Mouse (Mus musculus): Measurements from ENCODE around the gene Ripk1. TPM values are rescaled to one million over a fixed set of nuclear protein-coding genes. Genes with fewer than 3 reads are reported as not detected.

Ripk1 gene
- total RNA-seq (2021) (1 to 10 TPM; 7.0 to 7.4 TPM), polyA plus RNA-seq (2012; rRNA removed) (2.0 and 3.5 TPM in 2 replicates)
- long read RNA-seq, transcript Ripk1-201 (11 exons, 3,266 nt) = major isoform, 10 of 12 reads
- long read RNA-seq, partial matches to known transcripts = 0 of 12 reads
- long read RNA-seq, other reads (novel, unspliced or antisense) = 2 of 12 reads

- peak within 1 kb of the TSS; percentile 83 for H3K4me3 ChIP-seq
- intact Hi-C loops (cut with DNase I) = loop anchor here (1.0 kb wide), 1 partner anchor 32 kb away; no protein-coding TSS in a partner anchor
- WGBS = under 1% methylated on average over 92 of the region's 92 CpGs
These were observed at the start of gene Ripk1, which contains the start of gene Serpinb6a for GRCm38 (mm10) chr13:34002058-34003006. Gene Ripk1 (plus strand): TSS chr13:34002363. Gene Serpinb6a (minus strand): TSS chr13:34002794.

GRCm38 (mm10) chr13:33952947-33953346, 49.2 kb upstream of the Ripk1 start:
- Histone ChIP-seq H3K4me3 (no peak overlapping the region), H3K79me2 (replicated peaks; ENCODE audit: control insufficient read depth, insufficient read depth, low read length) (no peaks in the 10 kb centered on the region), H3K9ac (ENCODE audit: low read depth, low read length) (no peak overlapping the region), H3K4me1 (ENCODE audit: control insufficient read depth, insufficient read depth, low read length) (peaks cover 2% of the 10 kb centered on the region), H3K27me3 (ENCODE audit: control insufficient read depth, insufficient read depth, low read length) (no peaks in the 10 kb centered on the region), H3K27ac (no peak overlapping the region), H3K36me3 (ENCODE audit: control insufficient read depth, insufficient read depth, low read length) (no peaks in the 10 kb centered on the region)
- intact Hi-C loops (cut with DNase I) = no loop called here
- TF ChIP-seq EP300 (IDR thresholded peaks at IDR 0.05; ENCODE audit: insufficient read depth, low read depth, low read length) (no peak), CTCF (IDR thresholded peaks at IDR 0.05) (no peak), POLR2A (IDR thresholded peaks at IDR 0.05; ENCODE audit: insufficient read depth, low read depth, low read length) (no peak)
- 88% methylated on average over 2 of the region's 2 CpGs for WGBS
- DNase-seq = no peak

More at GRCm38 (mm10) chr13:34002058-34003006, at the start of gene Ripk1, which contains the start of gene Serpinb6a:
- Histone ChIP-seq H3K4me1 (ENCODE audit: control insufficient read depth, insufficient read depth, low read length) (peaks cover 6% of the 10 kb centered on the region), H3K9ac (ENCODE audit: low read depth, low read length) (peak within 1 kb of the TSS; percentile 97), H3K36me3 (ENCODE audit: control insufficient read depth, insufficient read depth, low read length) (peaks cover 10% of the 10 kb centered on the region), H3K27me3 (ENCODE audit: control insufficient read depth, insufficient read depth, low read length) (no peaks in the 10 kb centered on the region), H3K27ac (peak within 1 kb of the TSS; percentile 95), H3K79me2 (replicated peaks; ENCODE audit: control insufficient read depth, insufficient read depth, low read length) (peaks cover 4% of the 10 kb centered on the region)
- TF ChIP-seq EP300 (IDR thresholded peaks at IDR 0.05; ENCODE audit: insufficient read depth, low read depth, low read length) (no peak), POLR2A (IDR thresholded peaks at IDR 0.05; ENCODE audit: insufficient read depth, low read depth, low read length) (peak; percentile 71; the same call in 1 of the 2 replicates), CTCF (IDR thresholded peaks at IDR 0.05) (peak; percentile 67)
- peak; percentile 94 to 95 for DNase-seq

- Histone ChIP-seq H3K4me3 (no peak overlapping the region), H3K4me1 (ENCODE audit: control insufficient read depth, insufficient read depth, low read length) (peaks cover 1% of the 10 kb centered on the region; the same call in 1 of the 2 replicates), H3K27me3 (ENCODE audit: control insufficient read depth, insufficient read depth, low read length) (no peaks in the 10 kb centered on the region), H3K27ac (no peak overlapping the region), H3K9ac (ENCODE audit: low read depth, low read length) (no peak overlapping the region), H3K79me2 (replicated peaks; ENCODE audit: control insufficient read depth, insufficient read depth, low read length) (no peaks in the 10 kb centered on the region), H3K36me3 (ENCODE audit: control insufficient read depth, insufficient read depth, low read length) (no peaks in the 10 kb centered on the region)
- 32% methylated on average over 6 of the region's 6 CpGs for WGBS
- TF ChIP-seq EP300 (IDR thresholded peaks at IDR 0.05; ENCODE audit: insufficient read depth, low read depth, low read length) (no peak), CTCF (IDR thresholded peaks at IDR 0.05) (peak; percentile 95), POLR2A (IDR thresholded peaks at IDR 0.05; ENCODE audit: insufficient read depth, low read depth, low read length) (no peak)
- DNase-seq = no peak
- intact Hi-C loops (cut with DNase I) = loop anchor here (1.0 kb wide), 1 partner anchor 39 kb away; no protein-coding TSS in a partner anchor
These were observed 45.4 kb upstream of the Ripk1 start for GRCm38 (mm10) chr13:33956571-33957421.

GRCm38 (mm10) chr13:33959771-33960170, 42.4 kb upstream of the Ripk1 start:
- Histone ChIP-seq H3K79me2 (replicated peaks; ENCODE audit: control insufficient read depth, insufficient read depth, low read length) (no peaks in the 10 kb centered on the region), H3K27me3 (ENCODE audit: control insufficient read depth, insufficient read depth, low read length) (no peaks in the 10 kb centered on the region), H3K4me3 (no peak overlapping the region), H3K4me1 (ENCODE audit: control insufficient read depth, insufficient read depth, low read length) (0 out of 2 replicates have a peak, but pooled peaks cover 1% of the 10 kb centered on the region), H3K9ac (ENCODE audit: low read depth, low read length) (no peak overlapping the region), H3K27ac (no peak overlapping the region), H3K36me3 (ENCODE audit: control insufficient read depth, insufficient read depth, low read length) (no peaks in the 10 kb centered on the region)
- TF ChIP-seq CTCF (IDR thresholded peaks at IDR 0.05) = no peak
- TF ChIP-seq EP300 (IDR thresholded peaks at IDR 0.05; ENCODE audit: insufficient read depth, low read depth, low read length) = no peak
- TF ChIP-seq POLR2A (IDR thresholded peaks at IDR 0.05; ENCODE audit: insufficient read depth, low read depth, low read length) = no peak
- 76% methylated on average over 2 of the region's 2 CpGs for WGBS
- intact Hi-C loops (cut with DNase I) = loop anchor here (5.0 kb wide), 1 partner anchor 198 kb away; no protein-coding TSS in a partner anchor
- no peak for DNase-seq

Data from heart, adult 2 months (tissue).